Mouse (Mus musculus): ENCODE data around the gene Hspg2. TPM values are rescaled to one million over a fixed set of nuclear protein-coding genes. Genes with fewer than 3 reads are reported as not detected.

The Hspg2 gene
- polyA plus RNA-seq, 1 experiment: 32.5 TPM

- Histone ChIP-seq H3K27ac (replicated peaks; ENCODE audit: low read depth, low read length) (peak overlapping the region; percentile 97), H3K4me3 (ENCODE audit: insufficient read depth, low read depth, low read length) (no peak overlapping the region), H3K4me1 (ENCODE audit: control insufficient read depth, insufficient read depth, insufficient read length, low read length) (peaks cover 72% of the 10 kb centered on the region)
Measured at GRCm38 (mm10) chr4:137481381-137482030, 12.9 kb downstream of the Hspg2 start.

DNA sequence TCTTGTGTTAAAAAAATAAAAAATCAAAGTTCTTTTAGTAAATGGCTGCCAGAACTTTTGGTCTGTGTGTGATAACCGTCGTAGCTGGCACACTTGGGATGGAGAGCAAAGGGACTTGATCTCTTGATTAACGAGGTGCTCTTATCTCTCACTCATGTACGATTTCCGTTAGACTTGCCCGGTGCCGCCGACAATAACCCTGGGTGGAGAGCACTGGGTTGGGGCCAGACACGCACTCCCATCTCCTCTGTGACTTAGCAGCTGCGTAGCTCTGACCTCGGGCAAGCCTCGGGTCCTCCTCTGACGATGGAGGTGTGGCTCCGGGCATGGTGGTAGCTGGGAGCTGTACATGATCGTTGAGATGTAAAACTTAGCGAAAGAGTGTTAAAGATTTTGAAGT is 15.3 kb downstream of the Hspg2 start:
- peak overlapping the region; percentile 97 for H3K27ac ChIP-seq (replicated peaks; ENCODE audit: low read depth, low read length)
- peak overlapping the region; percentile 8; the same call in 1 of the 2 replicates for H3K4me3 ChIP-seq (ENCODE audit: insufficient read depth, low read depth, low read length)
- peaks cover 71% of the 10 kb centered on the region for H3K4me1 ChIP-seq (ENCODE audit: control insufficient read depth, insufficient read depth, insufficient read length, low read length)

GRCm38 (mm10) chr4:137484586-137484985 is 16.0 kb downstream of the Hspg2 start:
- peak overlapping the region; percentile 97 for H3K27ac ChIP-seq (replicated peaks; ENCODE audit: low read depth, low read length)
- H3K4me1 ChIP-seq (ENCODE audit: control insufficient read depth, insufficient read depth, insufficient read length, low read length): peaks cover 71% of the 10 kb centered on the region
- 0 out of 2 replicates have a peak overlapping the region, but pooled peaks have one; percentile 8 for H3K4me3 ChIP-seq (ENCODE audit: insufficient read depth, low read depth, low read length)

DNA sequence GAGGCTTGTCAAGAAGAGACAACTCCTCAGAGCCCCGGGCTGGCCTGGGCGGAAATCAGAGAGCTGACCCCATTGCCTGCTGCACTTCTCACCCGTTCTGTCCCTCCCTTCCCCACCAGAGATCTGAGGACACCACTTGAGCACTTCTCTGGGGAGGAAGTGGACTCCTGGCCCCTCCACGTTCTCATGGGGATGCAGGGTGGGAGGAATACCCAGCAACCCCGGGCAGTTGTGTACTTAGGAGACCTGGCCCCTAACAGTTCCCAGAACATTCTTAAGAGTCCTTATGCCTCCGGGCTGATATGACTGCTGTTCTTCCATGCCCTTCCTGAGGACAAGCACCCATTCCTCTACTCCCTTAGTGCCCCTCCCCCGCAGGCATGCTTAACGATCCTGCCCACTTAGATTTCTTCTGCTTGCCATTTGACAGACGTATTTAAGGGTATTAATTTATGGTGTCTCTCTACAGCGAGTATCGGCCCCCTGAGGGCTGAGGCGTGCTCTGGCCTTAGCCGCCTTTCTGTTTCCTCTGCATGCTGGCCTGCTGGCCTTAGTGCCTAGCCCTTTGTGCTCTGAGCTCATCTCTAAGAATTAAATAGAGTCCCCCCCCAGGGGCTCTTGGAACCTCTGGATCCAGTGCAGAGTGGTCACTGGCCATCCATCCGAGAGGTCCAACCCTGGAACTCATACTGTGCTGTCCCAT is 16.8 kb downstream of the Hspg2 start:
- Histone ChIP-seq H3K4me3 (ENCODE audit: insufficient read depth, low read depth, low read length) (0 out of 2 replicates have a peak overlapping the region, but pooled peaks have one; percentile 17), H3K27ac (replicated peaks; ENCODE audit: low read depth, low read length) (peak overlapping the region; percentile 97), H3K4me1 (ENCODE audit: control insufficient read depth, insufficient read depth, insufficient read length, low read length) (peaks cover 74% of the 10 kb centered on the region)

GRCm38 (mm10) chr4:137486081-137487014 is 17.8 kb downstream of the Hspg2 start:
- peaks cover 66% of the 10 kb centered on the region for H3K4me1 ChIP-seq (ENCODE audit: control insufficient read depth, insufficient read depth, insufficient read length, low read length)
- peak overlapping the region; percentile 17 for H3K4me3 ChIP-seq (ENCODE audit: insufficient read depth, low read depth, low read length)
- H3K27ac ChIP-seq (replicated peaks; ENCODE audit: low read depth, low read length): peak overlapping the region; percentile 97

DNA sequence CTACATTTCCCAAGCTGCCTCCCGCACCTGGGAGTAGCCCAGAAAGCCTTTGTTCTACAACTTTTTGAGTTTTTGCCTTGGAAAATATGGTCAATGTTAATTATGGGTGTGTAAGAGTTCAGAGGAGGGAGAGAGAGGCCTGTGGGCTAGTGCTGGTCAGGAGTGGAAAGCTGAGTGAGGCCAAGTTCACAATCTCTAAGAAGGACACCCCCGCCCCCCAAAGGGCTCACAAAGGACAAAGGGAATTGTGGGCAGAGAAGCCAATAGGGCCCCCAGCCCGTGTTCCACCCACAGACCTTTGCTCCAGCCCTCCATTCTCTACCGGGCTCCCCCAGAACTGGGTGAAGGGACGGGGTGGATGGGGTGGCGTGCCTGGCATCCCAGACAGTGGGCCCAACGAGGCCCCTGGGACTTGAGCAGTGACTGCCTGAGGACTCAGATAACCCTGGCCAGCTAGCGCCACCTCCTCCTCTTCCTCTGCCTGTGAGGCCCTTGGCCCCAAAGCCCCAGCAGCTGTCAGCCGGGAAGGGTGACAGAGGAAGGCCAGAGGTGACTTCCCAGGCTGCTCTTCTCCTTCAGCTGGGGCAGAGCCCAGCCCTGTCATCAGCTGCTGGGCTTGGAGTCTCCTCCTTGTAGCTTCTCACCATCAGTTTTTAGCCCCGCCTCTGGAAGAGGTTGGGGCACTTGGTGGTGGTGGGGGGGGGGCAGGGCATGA is 18.9 kb downstream of the Hspg2 start:
- Histone ChIP-seq H3K27ac (replicated peaks; ENCODE audit: low read depth, low read length) (peak overlapping the region; percentile 97), H3K4me3 (ENCODE audit: insufficient read depth, low read depth, low read length) (0 out of 2 replicates have a peak overlapping the region, but pooled peaks have one; percentile 16), H3K4me1 (ENCODE audit: control insufficient read depth, insufficient read depth, insufficient read length, low read length) (peaks cover 62% of the 10 kb centered on the region)

GRCm38 (mm10) chr4:137488038-137488437 is 19.5 kb downstream of the Hspg2 start:
- Histone ChIP-seq H3K4me3 (ENCODE audit: insufficient read depth, low read depth, low read length) (peak overlapping the region; percentile 16; the same call in 1 of the 2 replicates), H3K4me1 (ENCODE audit: control insufficient read depth, insufficient read depth, insufficient read length, low read length) (peaks cover 67% of the 10 kb centered on the region), H3K27ac (replicated peaks; ENCODE audit: low read depth, low read length) (peak overlapping the region; percentile 97)

DNA sequence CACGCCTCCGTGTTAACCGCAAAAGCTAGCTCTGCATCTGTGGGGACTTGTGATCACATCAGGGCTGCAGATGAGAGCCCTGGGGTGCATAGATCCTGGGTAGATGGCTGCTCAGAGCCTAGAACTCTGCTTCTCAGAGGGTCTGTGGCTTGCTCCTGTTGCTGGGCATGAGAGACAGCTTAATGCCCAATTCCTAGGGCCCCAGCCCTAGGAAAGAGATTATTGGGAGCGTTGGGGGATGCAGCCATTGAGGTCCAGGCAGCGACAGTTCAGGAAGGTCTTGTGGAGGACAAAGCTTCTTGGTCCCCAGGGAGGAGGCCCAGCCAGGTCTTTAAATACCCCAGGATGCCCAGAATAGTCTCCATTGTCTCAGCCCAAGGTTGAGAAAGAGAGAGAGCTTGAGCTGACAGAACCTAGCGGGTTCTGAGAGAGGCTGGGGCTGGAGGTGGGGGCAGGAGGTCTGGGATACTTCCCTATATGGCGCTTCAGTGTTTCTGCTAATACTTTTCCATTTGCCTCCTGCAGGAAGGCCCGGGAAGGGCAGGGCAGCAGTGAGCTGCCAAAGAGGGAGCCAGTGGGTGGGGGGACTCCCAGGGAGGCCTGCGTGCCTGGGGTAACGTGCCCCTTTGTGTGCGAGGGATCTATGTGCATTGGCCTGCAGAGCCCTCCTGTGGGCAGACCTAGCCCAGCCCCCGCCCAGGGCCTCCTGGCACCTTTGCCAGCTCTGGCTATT is 20.2 kb downstream of the Hspg2 start:
- Histone ChIP-seq H3K27ac (replicated peaks; ENCODE audit: low read depth, low read length) (peak overlapping the region; percentile 97), H3K4me3 (ENCODE audit: insufficient read depth, low read depth, low read length) (peak overlapping the region; percentile 16), H3K4me1 (ENCODE audit: control insufficient read depth, insufficient read depth, insufficient read length, low read length) (peaks cover 70% of the 10 kb centered on the region)

GRCm38 (mm10) chr4:137489996-137490395 is 21.4 kb downstream of the Hspg2 start:
- peak overlapping the region; percentile 12; the same call in 1 of the 2 replicates for H3K4me3 ChIP-seq (ENCODE audit: insufficient read depth, low read depth, low read length)

DNA sequence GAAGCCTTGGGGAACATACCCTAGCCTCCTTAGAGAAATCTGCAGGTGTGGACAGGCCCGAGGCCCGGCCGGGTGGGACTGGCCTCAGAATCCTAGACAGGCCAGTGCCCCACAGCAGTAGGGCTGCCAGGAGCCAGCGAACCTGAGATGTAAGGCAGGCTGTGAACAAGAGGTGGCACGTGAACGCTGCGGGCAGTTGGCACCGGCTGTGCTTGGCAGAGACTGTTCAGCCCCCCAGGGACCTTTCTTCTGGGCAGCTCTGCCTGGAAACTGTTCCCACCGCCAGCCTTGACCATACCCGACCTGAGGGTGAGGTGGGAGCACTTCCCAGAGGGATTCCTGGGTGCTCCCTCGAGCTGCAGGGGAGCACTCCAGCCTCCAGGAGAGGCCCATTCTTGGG is 24.0 kb downstream of the Hspg2 start:
- peak overlapping the region; percentile 37 for H3K27ac ChIP-seq (replicated peaks; ENCODE audit: low read depth, low read length)
- H3K4me1 ChIP-seq (ENCODE audit: control insufficient read depth, insufficient read depth, insufficient read length, low read length): peaks cover 64% of the 10 kb centered on the region
- no peak overlapping the region for H3K4me3 ChIP-seq (ENCODE audit: insufficient read depth, low read depth, low read length)

More at GRCm38 (mm10) chr4:137489996-137490395, 21.4 kb downstream of the Hspg2 start:
- Histone ChIP-seq H3K4me1 (ENCODE audit: control insufficient read depth, insufficient read depth, insufficient read length, low read length) (peaks cover 69% of the 10 kb centered on the region), H3K27ac (replicated peaks; ENCODE audit: low read depth, low read length) (peak overlapping the region; percentile 97)

- H3K4me1 ChIP-seq (ENCODE audit: control insufficient read depth, insufficient read depth, insufficient read length, low read length): peaks cover 67% of the 10 kb centered on the region
- peak overlapping the region; percentile 37 for H3K27ac ChIP-seq (replicated peaks; ENCODE audit: low read depth, low read length)
- no peak overlapping the region for H3K4me3 ChIP-seq (ENCODE audit: insufficient read depth, low read depth, low read length)
Measured at GRCm38 (mm10) chr4:137493187-137493586, 24.6 kb downstream of the Hspg2 start.

DNA sequence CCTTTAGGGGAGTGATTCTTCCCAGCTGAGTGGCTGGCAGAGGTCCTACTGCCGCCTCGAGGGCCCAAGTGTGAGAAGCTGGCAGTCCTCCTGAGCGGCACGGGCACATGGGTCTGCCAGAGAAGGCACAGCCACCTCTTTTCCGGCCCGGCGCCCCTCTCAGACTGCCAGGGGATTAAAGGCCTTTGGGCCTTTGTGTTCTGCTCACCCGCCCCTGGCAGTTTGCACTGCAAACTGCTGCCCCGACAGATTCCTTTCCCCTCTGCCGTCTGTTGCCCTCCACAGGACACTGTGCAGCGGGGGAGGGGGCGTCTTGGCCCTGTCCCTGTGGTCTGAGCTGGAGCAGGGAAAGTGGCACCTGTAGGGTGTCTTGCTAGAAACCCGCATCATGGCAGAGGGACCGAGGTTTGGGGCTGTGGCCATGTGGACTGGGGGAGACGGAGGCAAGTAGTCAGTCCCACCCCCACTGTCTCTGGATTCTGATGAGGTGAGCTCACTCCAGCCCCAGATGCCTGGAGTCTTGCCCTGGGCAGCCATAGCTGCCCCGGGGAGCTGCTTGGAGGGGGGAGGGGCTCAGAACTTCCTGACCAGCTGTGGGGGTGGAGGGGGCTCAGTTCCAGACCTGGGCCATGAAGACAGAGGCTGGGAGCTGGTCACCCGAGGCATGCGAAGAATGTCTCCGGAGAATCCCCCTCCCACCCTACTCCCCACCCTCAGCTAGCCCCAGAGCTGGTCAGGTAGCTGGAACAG is 26.4 kb downstream of the Hspg2 start:
- Histone ChIP-seq H3K27ac (replicated peaks; ENCODE audit: low read depth, low read length) (peak overlapping the region; percentile 93), H3K4me1 (ENCODE audit: control insufficient read depth, insufficient read depth, insufficient read length, low read length) (peaks cover 69% of the 10 kb centered on the region), H3K4me3 (ENCODE audit: insufficient read depth, low read depth, low read length) (no peak overlapping the region)

DNA sequence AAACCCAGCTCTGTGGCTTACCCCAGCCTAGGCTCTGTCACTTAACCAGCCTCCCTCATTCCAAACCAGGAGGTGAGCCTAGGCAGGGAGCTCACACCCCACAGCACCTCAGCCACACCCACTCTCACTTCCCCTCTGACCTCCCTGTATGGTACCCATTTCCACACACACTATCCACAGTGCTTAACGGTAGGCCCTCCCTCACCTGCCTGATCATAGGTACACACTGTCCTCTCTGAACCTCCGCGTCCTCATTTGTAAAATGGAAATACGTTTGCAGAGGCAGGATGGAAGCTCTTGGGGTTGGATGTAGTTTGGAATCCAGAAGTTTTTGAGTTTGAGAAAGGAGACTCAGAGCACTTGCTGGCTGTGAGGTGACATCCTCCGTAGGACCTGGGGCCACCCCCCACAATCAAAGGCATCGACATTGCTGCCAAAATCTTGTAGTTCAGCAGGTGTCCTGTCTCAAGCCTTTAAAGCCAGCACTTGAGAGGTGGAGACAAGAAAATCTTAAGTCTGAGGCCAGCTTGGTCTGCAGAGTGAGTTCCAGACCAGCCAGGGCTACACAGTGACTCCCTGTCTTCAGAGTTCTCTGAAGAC is 27.0 kb downstream of the Hspg2 start:
- Histone ChIP-seq H3K27ac (replicated peaks; ENCODE audit: low read depth, low read length) (peak overlapping the region; percentile 93), H3K4me1 (ENCODE audit: control insufficient read depth, insufficient read depth, insufficient read length, low read length) (peaks cover 70% of the 10 kb centered on the region), H3K4me3 (ENCODE audit: insufficient read depth, low read depth, low read length) (no peak overlapping the region)
